Mouse (Mus musculus): Measurements from ENCODE around the gene Zfp367. TPM values are rescaled to one million over a fixed set of nuclear protein-coding genes. Genes with fewer than 3 reads are reported as not detected.

Gene Zfp367
- polyA plus RNA-seq, 1 experiment from 2014 or later, result 5.7 TPM

DNA sequence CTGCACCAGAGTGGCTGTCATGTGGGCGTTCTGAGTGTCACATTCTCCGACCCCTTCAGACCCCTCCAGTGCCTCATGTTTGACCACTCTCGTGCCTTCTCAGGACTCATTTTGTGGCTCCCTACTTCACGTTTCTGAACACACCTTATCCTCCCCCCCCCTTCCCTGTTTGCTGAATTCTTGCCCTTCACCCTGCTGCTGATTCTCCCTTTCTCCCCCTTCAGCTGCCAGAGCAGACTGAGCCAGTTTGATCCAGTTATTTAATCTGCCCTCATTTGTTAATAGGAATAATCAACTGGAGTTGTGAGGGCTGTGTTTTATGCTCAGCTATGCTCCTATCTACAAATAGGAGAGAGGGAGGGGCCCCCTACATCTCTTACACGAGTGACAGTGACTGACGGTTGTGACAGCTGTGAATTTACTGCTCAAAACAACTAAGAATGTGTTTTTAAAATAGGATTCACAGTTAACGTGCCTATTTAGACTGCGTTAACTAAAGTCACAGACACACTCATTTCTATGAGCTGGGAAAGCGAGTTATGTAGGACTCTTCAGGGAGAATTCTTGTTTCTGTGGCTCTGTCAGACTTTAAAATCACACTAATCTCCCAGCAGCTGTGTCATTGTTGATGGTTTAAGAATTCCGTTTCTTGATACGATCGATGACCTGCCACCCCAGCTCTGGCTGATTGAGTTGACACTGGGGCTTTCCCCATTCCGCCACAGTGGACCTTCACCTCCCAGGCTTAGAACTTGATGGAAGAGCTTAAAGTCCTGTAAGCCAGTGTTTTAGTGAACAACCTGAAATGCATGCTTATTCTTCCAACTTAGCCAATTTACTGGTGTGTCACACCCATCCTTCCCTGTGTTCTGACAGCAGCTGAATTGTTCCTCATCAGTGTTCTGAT, 26.0 kb upstream of the Zfp367 start:
- WGBS, result 79% methylated on average over 13 of the region's 13 CpGs
- Histone ChIP-seq H3K9me3 (no peaks in the 10 kb centered on the region), H3K4me2 (no peak overlapping the region), H3K9ac (no peak overlapping the region), H3K27me3 (no peaks in the 10 kb centered on the region), H3K36me3 (peaks cover 70% of the 10 kb centered on the region), H3K4me1 (replicated peaks) (no peaks in the 10 kb centered on the region), H3K4me3 (no peak overlapping the region), H3K27ac (no peak overlapping the region)
- no peak for ATAC-seq (ENCODE audit: low FRiP score)

GRCm38 (mm10) chr13:64178000-64178399, 25.0 kb upstream of the Zfp367 start:
- no peak for ATAC-seq (ENCODE audit: low FRiP score)
- peaks cover 70% of the 10 kb centered on the region for H3K36me3 ChIP-seq
- WGBS, result 78% methylated on average over 7 of the region's 7 CpGs

DNA sequence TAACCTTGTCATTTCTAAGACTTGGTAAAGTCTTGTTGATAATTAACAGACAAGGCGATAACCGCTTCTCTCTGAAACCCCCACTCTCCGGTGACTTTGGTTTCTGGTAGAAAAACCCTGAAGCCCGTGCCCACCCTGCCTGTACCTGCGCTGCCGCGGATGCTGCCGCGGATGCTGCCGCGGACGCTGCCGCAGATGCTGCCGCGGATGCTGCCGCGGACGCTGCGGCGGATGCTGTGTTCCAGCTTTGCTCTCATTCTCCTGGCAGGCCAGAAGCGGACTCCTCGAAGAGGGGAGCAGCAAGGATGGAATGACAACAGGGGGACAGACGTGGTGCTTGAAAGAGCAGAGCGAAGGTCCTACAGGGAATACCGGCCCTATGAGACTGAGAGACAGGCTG, 16.7 kb upstream of the Zfp367 start:
- H3K36me3 ChIP-seq, result peaks cover 81% of the 10 kb centered on the region
- no peaks in the 10 kb centered on the region for H3K27me3 ChIP-seq
- no peak overlapping the region for H3K4me2 ChIP-seq
- H3K4me1 ChIP-seq (replicated peaks), result no peaks in the 10 kb centered on the region
- H3K9me3 ChIP-seq, result peaks cover 58% of the 10 kb centered on the region
- no peak overlapping the region for H3K27ac ChIP-seq
- no peak overlapping the region for H3K4me3 ChIP-seq
- H3K9ac ChIP-seq, result no peak overlapping the region
- 98% methylated on average over 25 of the region's 25 CpGs for WGBS
- no peak for ATAC-seq (ENCODE audit: low FRiP score)

More at GRCm38 (mm10) chr13:64178000-64178399, 25.0 kb upstream of the Zfp367 start:
- Histone ChIP-seq H3K9me3 (0 out of 2 replicates have a peak, but pooled peaks cover 2% of the 10 kb centered on the region), H3K4me1 (replicated peaks) (no peaks in the 10 kb centered on the region), H3K27ac (no peak overlapping the region), H3K4me3 (no peak overlapping the region), H3K27me3 (no peaks in the 10 kb centered on the region), H3K9ac (no peak overlapping the region), H3K4me2 (no peak overlapping the region)

- WGBS, result 31% methylated on average over 13 of the region's 13 CpGs
- H3K4me3 ChIP-seq, result peak overlapping the region; percentile 88
- peaks cover 16% of the 10 kb centered on the region for H3K36me3 ChIP-seq
- H3K27me3 ChIP-seq, result 0 out of 2 replicates have a peak, but pooled peaks cover 8% of the 10 kb centered on the region
- H3K4me2 ChIP-seq, result peak overlapping the region; percentile 97
- H3K9me3 ChIP-seq, result peaks cover 8% of the 10 kb centered on the region
- peak overlapping the region; percentile 94 for H3K9ac ChIP-seq
- peaks cover 17% of the 10 kb centered on the region for H3K4me1 ChIP-seq (replicated peaks)
- H3K27ac ChIP-seq, result no peak overlapping the region
- ATAC-seq (ENCODE audit: low FRiP score), result no peak
These were observed 10.2 kb upstream of the Zfp367 start for GRCm38 (mm10) chr13:64163147-64163715.

DNA sequence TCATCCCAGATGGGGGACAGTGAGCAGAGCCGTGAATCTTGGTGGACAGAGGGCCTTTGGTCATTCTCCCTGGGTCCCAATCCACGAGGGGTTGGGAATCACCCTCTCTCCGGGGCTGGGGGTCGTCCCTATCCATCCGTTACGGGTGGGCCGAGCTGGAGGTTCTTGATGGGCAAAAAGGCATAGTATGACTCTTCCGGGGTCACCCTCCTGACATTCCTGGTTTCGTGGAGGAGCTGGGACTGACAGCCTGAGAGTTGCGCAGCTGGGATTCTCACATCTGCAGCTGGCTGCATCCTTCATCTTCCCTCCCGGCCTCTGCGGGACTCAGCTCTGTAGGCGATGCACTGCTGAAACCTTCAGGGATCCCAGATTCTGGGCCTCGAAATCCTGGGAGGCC, 9.6 kb upstream of the Zfp367 start:
- peak overlapping the region; percentile 94 for H3K9ac ChIP-seq
- H3K4me1 ChIP-seq (replicated peaks), result peaks cover 17% of the 10 kb centered on the region
- H3K4me3 ChIP-seq, result peak overlapping the region; percentile 88
- H3K27me3 ChIP-seq, result 0 out of 2 replicates have a peak, but pooled peaks cover 8% of the 10 kb centered on the region
- H3K36me3 ChIP-seq, result peaks cover 13% of the 10 kb centered on the region
- peaks cover 7% of the 10 kb centered on the region for H3K9me3 ChIP-seq
- peak overlapping the region; percentile 97 for H3K4me2 ChIP-seq
- peak overlapping the region; percentile 88 for H3K27ac ChIP-seq
- ATAC-seq (ENCODE audit: low FRiP score), result peak; percentile 1; the same call in 1 of the 2 replicates
- WGBS, result under 1% methylated on average over 14 of the region's 14 CpGs

- no peak; the same call in 1 of the 2 replicates for ATAC-seq (ENCODE audit: low FRiP score)
- peak overlapping the region; percentile 88 for H3K27ac ChIP-seq
- peaks cover 17% of the 10 kb centered on the region for H3K4me1 ChIP-seq (replicated peaks)
- peaks cover 9% of the 10 kb centered on the region; the same call in 1 of the 2 replicates for H3K36me3 ChIP-seq
- H3K9me3 ChIP-seq, result peaks cover 3% of the 10 kb centered on the region; the same call in 1 of the 2 replicates
- H3K9ac ChIP-seq, result peak overlapping the region; percentile 94
- peak overlapping the region; percentile 88 for H3K4me3 ChIP-seq
- WGBS, result 0% methylated on average over 69 of the region's 71 CpGs
- H3K27me3 ChIP-seq, result 0 out of 2 replicates have a peak, but pooled peaks cover 8% of the 10 kb centered on the region
- H3K4me2 ChIP-seq, result peak overlapping the region; percentile 97
These were observed 9.1 kb upstream of the Zfp367 start for GRCm38 (mm10) chr13:64161916-64162611.

DNA sequence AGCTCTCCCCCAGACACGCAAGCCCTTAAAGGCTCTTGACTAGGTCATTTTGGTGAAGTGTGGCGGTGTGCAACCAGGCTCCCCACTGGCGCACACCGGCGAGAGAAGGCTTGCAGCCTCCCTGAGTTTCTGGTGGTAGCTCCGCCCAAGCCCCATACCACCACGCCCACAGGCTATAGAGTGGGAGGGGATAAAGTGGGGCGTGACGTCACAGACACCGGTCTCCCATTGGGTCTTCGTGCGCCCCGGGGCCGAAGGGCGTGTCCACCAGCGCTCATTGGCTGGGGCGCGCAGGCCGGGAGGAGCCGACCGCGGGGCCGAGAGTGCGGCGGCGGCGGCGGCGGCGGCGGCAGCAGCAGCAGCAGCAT, 8.5 kb upstream of the Zfp367 start, which contains the start of gene Habp4:
Gene Habp4 (plus strand): TSS at position 277 of the 368 bp plus-strand sequence.
- Histone ChIP-seq H3K4me3 (peak within 1 kb of the TSS; percentile 88), H3K27ac (peak within 1 kb of the TSS; percentile 88), H3K9me3 (no peaks in the 10 kb centered on the region), H3K4me1 (replicated peaks) (peaks cover 17% of the 10 kb centered on the region), H3K27me3 (0 out of 2 replicates have a peak, but pooled peaks cover 8% of the 10 kb centered on the region), H3K9ac (peak within 1 kb of the TSS; percentile 94), H3K4me2 (peak within 1 kb of the TSS; percentile 97), H3K36me3 (peaks cover 9% of the 10 kb centered on the region; the same call in 1 of the 2 replicates)
- under 1% methylated on average over 31 of the region's 31 CpGs for WGBS
- ATAC-seq (ENCODE audit: low FRiP score), result peak; percentile 97

GRCm38 (mm10) chr13:64156966-64157365, 4.0 kb upstream of the Zfp367 start:
- no peaks in the 10 kb centered on the region for H3K36me3 ChIP-seq
- H3K27ac ChIP-seq, result no peak overlapping the region
- no peaks in the 10 kb centered on the region for H3K9me3 ChIP-seq
- peaks cover 8% of the 10 kb centered on the region for H3K4me1 ChIP-seq (replicated peaks)
- 0 out of 2 replicates have a peak, but pooled peaks cover 10% of the 10 kb centered on the region for H3K27me3 ChIP-seq
- ATAC-seq (ENCODE audit: low FRiP score), result no peak
- no peak overlapping the region for H3K4me2 ChIP-seq
- H3K4me3 ChIP-seq, result no peak overlapping the region
- no peak overlapping the region for H3K9ac ChIP-seq

- ATAC-seq (ENCODE audit: low FRiP score), result no peak
These were observed 2.2 kb upstream of the Zfp367 start for GRCm38 (mm10) chr13:64155171-64155571.

GRCm38 (mm10) chr13:64154651-64155050, 1.6 kb upstream of the Zfp367 start:
- H3K9me3 ChIP-seq, result no peaks in the 10 kb centered on the region
- no peak for ATAC-seq (ENCODE audit: low FRiP score)
- H3K4me1 ChIP-seq (replicated peaks), result peaks cover 10% of the 10 kb centered on the region
- H3K36me3 ChIP-seq, result no peaks in the 10 kb centered on the region
- no peak overlapping the region for H3K4me3 ChIP-seq
- WGBS, result 65% methylated on average over 2 of the region's 2 CpGs
- no peak overlapping the region for H3K9ac ChIP-seq
- H3K4me2 ChIP-seq, result no peak overlapping the region
- no peak overlapping the region for H3K27ac ChIP-seq
- 0 out of 2 replicates have a peak, but pooled peaks cover 3% of the 10 kb centered on the region for H3K27me3 ChIP-seq

More at GRCm38 (mm10) chr13:64155171-64155571, 2.2 kb upstream of the Zfp367 start:
- Histone ChIP-seq H3K27me3 (0 out of 2 replicates have a peak, but pooled peaks cover 7% of the 10 kb centered on the region), H3K4me2 (no peak overlapping the region), H3K9ac (no peak overlapping the region), H3K4me3 (no peak overlapping the region), H3K36me3 (no peaks in the 10 kb centered on the region), H3K4me1 (replicated peaks) (peaks cover 10% of the 10 kb centered on the region), H3K27ac (no peak overlapping the region), H3K9me3 (no peaks in the 10 kb centered on the region)
- WGBS, result 13% methylated on average over 1 of the region's 1 CpGs

DNA sequence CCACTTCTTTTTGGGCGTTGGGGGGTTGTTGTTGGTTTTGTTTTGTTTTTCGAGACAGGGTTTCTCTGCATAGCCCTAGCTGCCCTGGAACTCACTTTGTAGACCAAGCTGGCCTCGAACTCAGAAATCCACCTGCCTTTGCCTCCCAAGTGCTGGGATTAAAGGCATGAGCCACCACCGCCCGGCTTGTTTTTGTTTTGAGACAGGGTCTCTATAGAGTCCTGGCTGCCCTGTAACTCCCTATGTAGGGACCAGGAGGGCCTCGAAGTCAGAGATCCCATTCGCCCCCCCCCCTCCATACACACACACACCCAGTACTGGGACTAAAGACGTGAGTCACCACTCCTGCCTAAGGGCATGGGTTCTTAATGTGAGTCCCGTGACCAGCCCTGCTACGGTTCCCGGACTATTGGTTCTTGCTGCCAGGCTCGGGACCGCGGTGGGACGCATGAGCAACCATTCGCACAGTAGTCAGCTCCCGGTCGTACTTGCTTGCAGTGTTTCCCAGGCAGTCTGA, 807 bp upstream of the Zfp367 start:
- Histone ChIP-seq H3K9me3 (no peaks in the 10 kb centered on the region), H3K27me3 (0 out of 2 replicates have a peak, but pooled peaks cover 3% of the 10 kb centered on the region), H3K27ac (no peak overlapping the region), H3K9ac (peak overlapping the region; percentile 19; the same call in 1 of the 2 replicates), H3K4me1 (replicated peaks) (peaks cover 10% of the 10 kb centered on the region), H3K36me3 (no peaks in the 10 kb centered on the region), H3K4me2 (peak overlapping the region; percentile 89), H3K4me3 (peak overlapping the region; percentile 86)
- 1% methylated on average over 18 of the region's 18 CpGs for WGBS
- ATAC-seq (ENCODE audit: low FRiP score), result peak; percentile 27
